Mouse (Mus musculus): ENCODE measurements around the gene Gm45902. TPM values are rescaled to one million over a fixed set of nuclear protein-coding genes. Genes with fewer than 3 reads are reported as not detected.

The Gm45902 gene
- total RNA-seq (2021), result 1 to 10 TPM; 5.3 to 6.8 TPM

- intact Hi-C loops (cut with DNase I), result loop anchor here (5.0 kb wide), 1 partner anchor 71 kb away; no protein-coding TSS in a partner anchor
- peak; percentile 96 to 99 for DNase-seq (ENCODE audit: extremely low spot score in 1 of 2, low spot score in 2 of 2)
These were observed at the start of gene Gm45902, which contains the start of the genes Hspa14 and Cdnf for GRCm38 (mm10) chr2:3512552-3513454. TSS of gene Gm45902 (minus strand) at chr2:3512790. TSS of gene Hspa14 (minus strand) at chr2:3512814. TSS of gene Cdnf (plus strand) at chr2:3513030.

GRCm38 (mm10) chr2:3546588-3546987 lies 34.0 kb upstream of the Gm45902 start:
- peak; percentile 25 to 44 for DNase-seq (ENCODE audit: extremely low spot score in 1 of 2, low spot score in 2 of 2)
- intact Hi-C loops (cut with DNase I), result no loop called here

- DNase-seq (ENCODE audit: extremely low spot score in 1 of 2, low spot score in 2 of 2), result no peak
- intact Hi-C loops (cut with DNase I), result no loop called here
These were observed 33.5 kb upstream of the Gm45902 start for GRCm38 (mm10) chr2:3546055-3546454.

GRCm38 (mm10) chr2:3541307-3542079 lies 28.9 kb upstream of the Gm45902 start:
- DNase-seq (ENCODE audit: extremely low spot score in 1 of 2, low spot score in 2 of 2), result no peak
- intact Hi-C loops (cut with DNase I), result loop anchor here (5.0 kb wide), 1 partner anchor 256 kb away; no protein-coding TSS in a partner anchor

- intact Hi-C loops (cut with DNase I), result no loop called here
- no peak for DNase-seq (ENCODE audit: extremely low spot score in 1 of 2, low spot score in 2 of 2)
These were observed 13.7 kb upstream of the Gm45902 start for GRCm38 (mm10) chr2:3526288-3526687.

GRCm38 (mm10) chr2:3522558-3522957 lies 10.0 kb upstream of the Gm45902 start:
- no peak for DNase-seq (ENCODE audit: extremely low spot score in 1 of 2, low spot score in 2 of 2)
- intact Hi-C loops (cut with DNase I), result no loop called here

GRCm38 (mm10) chr2:3512076-3512475 lies 514 bp downstream of the Gm45902 start:
- peak in 1 of 2 experiments; percentile 56 for DNase-seq (ENCODE audit: extremely low spot score in 1 of 2, low spot score in 2 of 2)
- intact Hi-C loops (cut with DNase I), result loop anchor here (5.0 kb wide), 1 partner anchor 70 kb away; no protein-coding TSS in a partner anchor

- intact Hi-C loops (cut with DNase I), result no loop called here
- DNase-seq (ENCODE audit: extremely low spot score in 1 of 2, low spot score in 2 of 2), result no peak
These were observed 11.7 kb downstream of the Gm45902 start for GRCm38 (mm10) chr2:3500886-3501285.

GRCm38 (mm10) chr2:3499543-3499942 lies 13.0 kb downstream of the Gm45902 start:
- DNase-seq (ENCODE audit: extremely low spot score in 1 of 2, low spot score in 2 of 2), result no peak
- intact Hi-C loops (cut with DNase I), result no loop called here

- no peak for DNase-seq (ENCODE audit: extremely low spot score in 1 of 2, low spot score in 2 of 2)
- intact Hi-C loops (cut with DNase I), result no loop called here
These were observed 18.7 kb downstream of the Gm45902 start for GRCm38 (mm10) chr2:3493833-3494409.

- no peak for DNase-seq (ENCODE audit: extremely low spot score in 1 of 2, low spot score in 2 of 2)
- intact Hi-C loops (cut with DNase I), result no loop called here
These were observed 22.8 kb downstream of the Gm45902 start for GRCm38 (mm10) chr2:3489816-3490215.

- intact Hi-C loops (cut with DNase I), result no loop called here
These were observed 32.4 kb downstream of the Gm45902 start for GRCm38 (mm10) chr2:3480239-3480638.

GRCm38 (mm10) chr2:3475746-3476251 lies 36.8 kb downstream of the Gm45902 start:
- DNase-seq (ENCODE audit: extremely low spot score in 1 of 2, low spot score in 2 of 2), result no peak
- intact Hi-C loops (cut with DNase I), result no loop called here

More at GRCm38 (mm10) chr2:3480239-3480638, 32.4 kb downstream of the Gm45902 start:
- DNase-seq (ENCODE audit: extremely low spot score in 1 of 2, low spot score in 2 of 2), result no peak

GRCm38 (mm10) chr2:3474861-3475283 lies 37.7 kb downstream of the Gm45902 start, which contains the start of gene Suv39h2:
TSS of gene Suv39h2 (minus strand) at chr2:3475031.
- DNase-seq (ENCODE audit: extremely low spot score in 1 of 2, low spot score in 2 of 2), result peak; percentile 93 to 98
- intact Hi-C loops (cut with DNase I), result no loop called here

- intact Hi-C loops (cut with DNase I), result no loop called here
- DNase-seq (ENCODE audit: extremely low spot score in 1 of 2, low spot score in 2 of 2), result peak; percentile 49 to 69
These were observed 38.2 kb downstream of the Gm45902 start for GRCm38 (mm10) chr2:3474361-3474805.

- intact Hi-C loops (cut with DNase I), result no loop called here
- DNase-seq (ENCODE audit: extremely low spot score in 1 of 2, low spot score in 2 of 2), result no peak
These were observed 38.7 kb downstream of the Gm45902 start for GRCm38 (mm10) chr2:3473891-3474290.

- intact Hi-C loops (cut with DNase I), result no loop called here
- DNase-seq (ENCODE audit: extremely low spot score in 1 of 2, low spot score in 2 of 2), result no peak
These were observed 56.0 kb downstream of the Gm45902 start for GRCm38 (mm10) chr2:3456590-3456989.

All from left cerebral cortex, postnatal 10 days (tissue).